Mouse (Mus musculus): ENCODE data around the gene Atad2b.

GRCm38 (mm10) chr12:4875623-4876022 lies 41.5 kb upstream of the Atad2b start:
- no peak for TF ChIP-seq CTCF (IDR thresholded peaks at IDR 0.05)
- no peak for TF ChIP-seq POLR2A (IDR thresholded peaks at IDR 0.05; ENCODE audit: insufficient read depth, low read depth, low read length)
